Mouse (Mus musculus): ENCODE data around the gene Neu1.
"Not testable (repeated sequence)": the region's sequence is repeated elsewhere in the genome, so short reads cannot be mapped to it uniquely, and the experiment has no call there.

Gene Neu1

DNA sequence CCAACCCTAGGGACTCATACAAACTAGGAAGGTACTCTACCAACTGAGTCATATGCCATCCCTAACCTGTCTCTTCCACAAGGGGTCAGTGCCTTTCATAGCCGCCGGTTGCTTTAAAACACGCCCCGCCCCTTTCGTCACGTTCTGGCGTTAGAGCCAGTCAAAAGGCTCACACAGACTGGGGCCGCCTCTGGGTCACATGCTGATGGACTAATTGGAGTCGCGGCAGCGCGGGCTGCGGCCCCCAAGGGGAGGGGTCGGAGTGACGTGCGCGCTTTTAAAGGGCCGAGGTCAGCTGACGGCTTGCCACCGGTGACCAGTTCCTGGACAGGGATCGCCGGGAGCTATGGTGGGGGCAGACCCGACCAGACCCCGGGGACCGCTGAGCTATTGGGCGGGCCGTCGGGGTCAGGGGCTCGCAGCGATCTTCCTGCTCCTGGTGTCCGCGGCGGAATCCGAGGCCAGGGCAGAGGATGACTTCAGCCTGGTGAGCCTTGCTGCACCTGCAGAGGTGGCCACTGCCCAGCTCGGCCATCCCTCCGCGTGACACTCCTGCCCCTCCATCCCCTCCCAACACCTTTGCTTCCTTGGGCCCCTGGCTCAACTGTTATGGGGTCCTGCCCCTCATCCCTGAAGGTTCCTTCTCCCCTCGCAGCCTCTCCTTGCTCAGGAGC lies at the start of gene Neu1:
Gene Neu1, plus strand, starts transcription at position 193 of the 674 bp plus-strand sequence.
- DNase-seq (ENCODE audit: low read depth, low spot score) = peak; percentile 99

DNA sequence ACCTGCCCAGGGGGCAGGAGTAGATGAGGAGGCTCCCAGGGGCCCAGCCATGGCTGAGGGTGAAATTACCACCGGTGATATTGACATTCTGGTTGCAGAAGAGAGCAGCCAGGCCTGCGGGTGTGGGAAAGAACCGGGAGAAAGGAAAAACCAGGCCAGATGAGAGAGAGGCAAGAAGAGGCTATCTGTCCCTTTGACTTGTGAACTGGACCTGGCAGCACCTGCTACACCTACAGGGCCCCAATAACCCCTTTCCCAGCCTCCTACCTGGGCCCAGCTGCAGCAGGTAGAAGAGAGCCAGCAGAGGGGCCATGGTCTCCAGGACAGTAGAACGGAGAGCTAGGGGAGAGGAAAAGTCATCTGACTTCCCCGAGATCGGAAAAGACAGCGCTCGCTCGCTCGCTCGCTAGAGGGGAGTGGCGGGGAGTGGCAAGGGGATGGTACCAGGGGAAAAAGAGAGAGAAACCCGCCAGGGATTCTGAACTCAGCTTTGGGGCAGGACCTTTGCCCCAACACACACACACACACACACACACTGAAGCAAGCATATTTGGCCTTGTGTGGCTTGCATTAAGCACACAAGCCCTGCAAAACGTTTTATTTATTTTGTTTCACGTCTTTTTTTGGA lies 49.3 kb upstream of the Neu1 start, which contains the start of gene Gm20547:
Gene Gm20547, minus strand, starts transcription at position 360 of the 628 bp plus-strand sequence.
- DNase-seq (ENCODE audit: low read depth, low spot score) = peak; percentile 35

DNA sequence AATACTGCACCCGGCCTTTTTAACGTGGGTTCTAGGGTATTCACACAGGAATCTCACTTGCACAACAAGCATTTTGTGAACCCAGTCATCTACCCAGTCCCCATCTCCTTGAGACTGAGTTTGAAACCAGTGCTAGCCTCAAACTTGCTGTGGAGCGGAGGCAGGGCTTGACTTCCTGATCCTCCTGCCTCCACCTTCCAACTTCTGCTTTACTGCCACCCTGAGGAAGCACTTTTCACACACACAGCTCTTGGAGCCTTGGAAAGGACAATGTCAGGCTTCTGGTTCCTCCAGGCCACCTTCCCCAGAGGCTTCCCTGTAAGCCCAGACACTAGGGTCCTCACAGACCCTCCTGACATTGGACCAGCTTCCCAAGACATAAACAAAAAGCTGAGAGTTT lies 47.7 kb upstream of the Neu1 start:
- no peak for DNase-seq (ENCODE audit: low read depth, low spot score)

DNA sequence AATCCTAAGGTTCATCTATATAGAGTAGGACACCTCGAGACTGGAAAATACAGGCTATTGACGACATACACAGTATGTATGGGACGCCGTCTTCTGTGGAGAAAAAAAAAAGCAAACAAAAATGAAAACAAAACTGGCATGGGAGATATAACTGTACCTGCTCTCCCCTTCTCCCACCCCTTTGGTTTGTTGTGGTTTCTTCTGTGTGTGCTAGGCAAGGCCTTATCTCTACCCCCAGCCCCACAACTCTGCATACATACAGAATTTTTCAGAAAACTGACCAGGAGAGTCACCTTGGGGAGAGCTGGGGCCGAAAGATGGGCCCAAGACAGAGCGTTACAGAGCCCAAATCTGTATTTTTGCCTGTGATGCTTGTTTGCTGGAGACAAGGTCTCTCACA lies 46.3 kb upstream of the Neu1 start:
- no peak for DNase-seq (ENCODE audit: low read depth, low spot score)

DNA sequence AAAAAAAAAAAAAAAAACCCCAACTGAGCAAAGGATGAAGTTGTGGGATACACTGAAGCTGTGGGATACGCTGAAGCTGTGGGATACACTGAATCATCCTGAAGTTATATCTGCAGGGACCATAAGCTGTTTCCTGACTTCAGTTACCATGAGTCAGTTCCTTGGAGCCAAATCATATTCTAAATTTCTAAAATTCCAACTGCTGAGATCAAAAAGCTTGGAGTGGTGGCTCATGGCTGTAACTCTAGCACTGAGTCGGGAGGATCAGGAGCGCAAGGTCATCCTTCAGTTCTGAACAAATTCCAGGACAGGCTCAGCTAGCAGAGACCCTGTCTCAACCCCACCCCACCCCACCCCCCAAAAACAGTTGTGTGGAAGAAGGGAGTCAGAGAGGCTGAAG lies 45.4 kb upstream of the Neu1 start:
- DNase-seq (ENCODE audit: low read depth, low spot score) = no peak

DNA sequence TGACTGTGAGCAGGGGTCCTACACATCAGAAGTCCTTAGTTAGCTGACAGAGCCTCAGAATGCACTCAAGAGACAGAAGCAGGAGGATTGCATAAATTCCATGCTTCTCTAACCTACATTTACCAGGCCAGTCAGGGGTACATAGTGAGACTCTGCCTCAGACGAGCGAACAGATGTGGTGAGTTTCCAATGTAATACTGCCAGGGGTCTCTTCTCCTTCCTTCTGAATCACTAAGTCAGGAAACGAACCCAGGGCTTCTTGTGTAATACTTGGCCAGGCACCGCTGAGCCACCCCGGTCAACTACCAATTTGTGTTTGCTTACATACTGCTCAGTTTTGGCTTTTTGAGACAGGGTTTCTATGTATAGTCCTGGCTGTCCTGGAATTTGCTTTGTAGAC lies 43.1 kb upstream of the Neu1 start:
- DNase-seq (ENCODE audit: low read depth, low spot score) = no peak

DNA sequence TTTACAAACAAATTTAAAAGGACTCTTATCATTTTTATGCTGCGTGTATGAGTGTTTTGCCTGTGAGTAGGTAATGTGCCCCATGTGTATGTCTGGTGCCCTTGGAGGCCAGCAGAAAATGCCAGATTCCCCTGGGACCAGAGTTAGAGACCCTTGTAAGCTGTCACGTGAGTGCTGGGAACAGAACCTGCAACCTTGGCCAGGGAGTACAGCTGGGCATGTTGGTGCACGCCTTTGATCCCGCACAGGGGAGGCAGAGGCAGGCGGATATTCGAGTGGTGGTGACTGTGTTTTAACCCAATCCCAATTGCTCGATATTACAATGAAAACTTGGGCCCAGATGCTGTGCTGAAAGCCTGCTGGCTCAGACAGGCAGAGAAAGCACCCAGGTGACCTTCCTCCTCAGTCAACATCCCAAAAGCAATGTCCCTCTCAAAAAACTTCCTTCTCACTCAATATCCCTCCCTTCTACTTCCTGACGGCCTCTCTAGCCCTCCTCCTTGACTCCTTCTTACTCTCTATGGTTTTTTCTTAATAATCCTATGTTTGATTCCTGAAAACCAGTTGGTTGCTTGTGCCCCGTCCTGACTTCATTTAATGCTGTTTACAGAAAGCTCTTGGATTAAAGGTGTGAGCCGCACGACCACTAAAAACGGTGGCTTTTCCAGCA lies 40.8 kb upstream of the Neu1 start:
- peak; percentile 63 for DNase-seq (ENCODE audit: low read depth, low spot score)

DNA sequence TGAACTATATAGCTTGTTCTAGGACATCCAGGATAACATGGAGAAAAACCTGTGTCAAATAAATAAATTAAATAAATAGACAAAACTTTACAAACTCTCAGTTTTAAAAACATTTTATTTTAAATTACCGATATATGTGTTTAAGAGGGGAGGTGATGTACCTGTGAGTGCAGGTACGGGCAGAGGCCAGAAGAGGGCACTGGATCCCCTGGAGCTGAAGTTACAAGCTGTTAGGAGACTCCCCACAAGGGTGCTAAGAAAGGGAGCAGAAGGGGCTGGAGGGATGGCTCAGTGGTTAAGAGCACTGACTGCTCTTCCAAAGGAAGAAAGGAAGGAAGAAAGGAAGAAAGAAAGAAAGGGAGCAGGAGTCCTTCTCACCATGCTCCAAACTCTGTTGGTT lies 39.7 kb upstream of the Neu1 start:
- DNase-seq (ENCODE audit: low read depth, low spot score) = peak; percentile 84

DNA sequence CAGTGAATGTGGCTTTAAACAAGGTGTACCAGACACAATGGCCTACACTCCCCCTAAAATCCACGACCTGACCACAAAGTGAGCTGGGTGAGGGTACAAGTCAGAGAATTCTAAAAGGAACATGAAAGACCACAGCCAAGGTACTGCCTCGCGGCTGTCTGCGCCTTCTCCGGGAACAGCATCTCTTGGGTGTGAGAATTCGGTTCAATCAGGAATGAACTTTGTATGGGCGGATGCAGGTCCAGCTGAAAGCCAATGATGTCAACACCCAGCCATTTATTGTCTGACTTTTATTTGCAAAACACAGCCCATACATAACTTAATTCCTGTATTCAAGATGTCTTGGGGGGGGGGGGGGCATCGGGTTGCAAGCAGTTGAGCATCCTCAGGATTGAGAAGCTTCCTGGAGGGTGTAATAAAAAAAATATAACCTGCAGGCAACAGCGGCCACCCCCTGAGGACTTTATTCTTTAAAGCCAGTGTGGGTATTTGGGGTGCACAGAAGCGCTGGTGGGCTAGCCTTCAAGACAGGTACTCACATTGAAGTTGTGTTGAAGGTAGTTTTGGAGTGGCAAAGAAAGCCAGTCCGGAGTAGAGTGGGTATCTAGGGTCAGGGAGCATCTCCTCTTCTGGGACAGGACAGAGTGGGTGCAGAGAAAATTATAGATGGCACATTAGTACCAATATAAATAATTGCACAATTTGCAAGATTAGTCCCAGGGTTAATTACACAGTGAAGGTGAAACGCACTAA lies 37.8 kb upstream of the Neu1 start:
- no peak for DNase-seq (ENCODE audit: low read depth, low spot score)

DNA sequence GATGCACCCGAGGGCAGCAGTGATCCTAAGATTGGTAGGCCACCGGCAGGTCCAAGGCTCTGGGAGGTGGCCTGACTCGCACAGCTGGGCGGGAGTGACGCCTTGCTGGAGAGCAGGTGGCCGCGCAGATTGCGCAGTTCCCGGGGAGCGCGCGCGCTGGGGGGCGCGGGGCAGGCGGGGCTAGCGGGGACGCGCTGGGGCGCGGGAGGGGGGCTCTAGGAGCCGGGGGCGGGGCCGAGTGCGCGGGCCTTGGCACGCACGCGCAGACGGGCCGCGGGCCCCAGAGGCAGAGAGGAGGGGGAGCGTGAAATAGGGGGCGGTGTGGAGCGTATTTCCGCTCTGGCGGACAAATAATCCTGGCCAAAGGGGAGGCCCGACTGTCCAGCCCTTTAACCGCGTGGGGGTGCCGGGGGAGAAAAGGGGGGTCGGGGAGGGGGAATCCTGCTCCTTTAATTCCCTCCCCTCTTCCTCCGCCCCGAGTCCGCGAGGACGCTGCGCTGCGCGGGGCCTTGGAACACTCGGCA lies 36.9 kb upstream of the Neu1 start:
- peak; percentile 95 for DNase-seq (ENCODE audit: low read depth, low spot score)

DNA sequence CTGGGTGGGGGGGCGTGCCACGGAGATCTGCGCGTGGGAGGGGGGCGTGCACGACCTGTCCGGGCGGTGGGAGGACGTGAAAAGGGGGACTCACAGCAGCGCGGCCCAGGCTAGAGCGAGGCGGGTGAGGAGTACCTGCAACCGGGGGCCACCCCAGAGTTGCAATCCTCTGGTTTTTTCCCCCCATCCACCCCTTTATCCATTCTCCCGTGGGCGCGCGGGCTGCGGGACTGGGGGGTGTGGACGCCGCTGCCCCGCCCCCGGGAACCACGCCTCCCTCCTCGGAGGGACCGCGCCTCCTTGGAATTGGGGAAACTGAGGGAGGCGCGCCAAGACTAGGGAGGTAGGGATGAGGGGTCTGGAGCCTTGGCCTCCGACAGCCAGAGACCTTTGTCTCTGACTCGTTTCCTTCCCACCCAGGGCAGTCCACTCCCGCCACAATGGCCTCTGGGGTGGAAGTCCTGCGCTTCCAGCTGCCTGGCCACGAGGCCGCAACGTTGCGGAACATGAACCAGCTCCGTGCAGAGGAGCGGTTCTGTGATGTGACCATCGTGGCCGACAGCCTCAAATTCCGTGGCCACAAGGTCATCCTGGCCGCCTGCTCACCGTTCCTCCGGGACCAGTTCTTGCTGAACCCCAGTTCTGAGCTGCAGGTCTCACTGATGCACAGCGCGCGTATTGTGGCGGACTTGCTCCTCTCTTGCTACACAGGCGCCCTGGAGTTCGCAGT lies 36.1 kb upstream of the Neu1 start:
- no peak for DNase-seq (ENCODE audit: low read depth, low spot score)

DNA sequence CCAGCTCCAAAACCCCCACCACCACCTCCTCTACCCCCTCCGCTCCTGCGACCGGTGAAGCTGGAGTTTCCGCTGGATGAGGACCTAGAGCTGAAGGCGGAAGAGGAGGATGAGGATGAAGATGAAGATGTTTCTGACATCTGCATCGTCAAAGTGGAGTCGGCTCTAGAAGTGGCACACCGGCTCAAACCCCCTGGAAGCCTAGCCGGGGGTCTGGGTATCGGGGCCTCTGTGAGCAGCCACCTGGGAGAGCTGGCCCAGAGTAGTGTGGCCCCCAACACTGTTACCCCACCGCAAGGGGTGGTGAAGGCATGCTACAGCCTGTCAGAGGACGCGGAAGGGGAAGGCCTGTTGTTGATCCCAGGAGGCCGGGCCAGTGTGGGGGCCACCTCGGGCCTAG lies 35.3 kb upstream of the Neu1 start:
- no peak for DNase-seq (ENCODE audit: low read depth, low spot score)

DNA sequence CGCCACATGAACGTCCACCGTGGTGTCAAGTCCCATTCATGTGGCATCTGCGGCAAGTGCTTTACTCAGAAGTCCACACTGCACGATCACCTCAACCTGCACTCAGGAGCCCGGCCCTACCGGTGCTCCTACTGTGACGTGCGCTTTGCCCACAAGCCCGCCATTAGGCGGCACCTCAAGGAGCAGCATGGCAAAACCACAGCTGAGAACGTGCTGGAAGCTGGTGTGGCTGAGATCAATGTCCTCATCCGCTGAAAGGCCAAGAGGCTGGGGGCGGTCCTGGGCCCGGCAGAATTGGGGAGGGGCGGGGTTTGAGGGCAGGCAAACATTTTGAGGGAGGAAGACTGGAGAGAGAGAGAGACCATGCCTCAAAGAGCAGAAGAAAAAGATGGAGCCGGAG lies 34.7 kb upstream of the Neu1 start:
- DNase-seq (ENCODE audit: low read depth, low spot score) = peak; percentile 87

DNA sequence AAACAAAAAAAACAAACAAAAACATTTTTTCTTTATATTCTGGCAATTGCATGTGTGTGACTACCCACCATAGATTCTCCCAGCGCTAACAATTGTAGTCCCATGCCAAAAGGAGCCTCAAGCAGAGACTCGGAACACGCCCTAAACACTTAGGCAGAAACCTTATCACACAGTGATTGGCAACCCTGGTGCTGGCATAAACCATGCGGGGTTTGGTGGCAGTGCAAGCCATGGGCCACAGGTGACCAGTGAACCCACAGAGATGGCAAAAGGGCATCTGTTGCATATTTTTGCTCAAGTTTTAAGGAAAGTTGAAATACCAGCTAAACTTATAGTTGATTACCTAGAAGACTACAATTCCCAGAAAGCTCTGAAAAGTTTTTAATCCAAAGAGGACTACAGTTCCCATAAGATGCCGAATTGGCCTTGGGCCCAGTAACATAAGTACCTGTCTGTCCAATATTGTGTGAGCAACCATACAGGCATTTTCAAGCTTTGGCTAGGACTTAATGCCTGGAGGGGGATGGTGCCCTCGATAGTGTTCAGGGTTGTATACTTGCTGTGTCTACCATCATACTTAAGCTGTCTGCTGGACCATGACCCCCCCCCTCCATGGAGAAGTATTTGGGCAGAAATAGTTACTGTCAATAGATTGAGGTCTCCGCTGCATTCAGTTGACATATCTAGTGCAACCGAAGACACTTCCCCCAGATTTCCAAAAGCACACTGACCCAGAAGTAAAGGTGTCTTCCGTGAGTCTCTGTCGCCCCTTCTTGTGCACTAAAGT lies 33.5 kb upstream of the Neu1 start:
- DNase-seq (ENCODE audit: low read depth, low spot score) = no peak

DNA sequence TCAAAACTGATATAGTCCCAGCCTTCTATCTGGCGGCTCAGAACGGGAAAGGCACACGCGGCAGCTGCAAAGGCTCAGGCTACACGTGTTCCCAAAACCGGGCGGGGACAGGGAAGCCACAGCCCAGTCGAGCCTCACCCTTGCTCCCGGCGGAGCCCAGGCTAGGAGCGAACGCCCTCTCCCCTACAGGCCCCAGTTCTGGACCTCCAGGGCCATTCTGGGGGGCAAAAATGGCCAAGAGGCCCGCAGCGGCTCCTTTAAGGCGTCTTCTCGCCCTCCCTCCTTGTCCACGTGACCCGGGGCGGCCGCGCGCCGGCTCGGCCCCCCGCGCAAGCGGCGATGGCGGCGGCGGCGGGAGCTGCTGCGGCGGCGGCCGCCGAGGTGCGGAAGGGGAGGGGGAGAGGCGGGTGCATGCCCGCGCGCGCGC lies 32.9 kb upstream of the Neu1 start, which contains the start of the genes C2 and Ehmt2:
Gene C2, minus strand, starts transcription at position 106 of the 427 bp plus-strand sequence.
Gene Ehmt2, plus strand, starts transcription at position 310 of the 427 bp plus-strand sequence.
- DNase-seq (ENCODE audit: low read depth, low spot score) = peak; percentile 83

DNA sequence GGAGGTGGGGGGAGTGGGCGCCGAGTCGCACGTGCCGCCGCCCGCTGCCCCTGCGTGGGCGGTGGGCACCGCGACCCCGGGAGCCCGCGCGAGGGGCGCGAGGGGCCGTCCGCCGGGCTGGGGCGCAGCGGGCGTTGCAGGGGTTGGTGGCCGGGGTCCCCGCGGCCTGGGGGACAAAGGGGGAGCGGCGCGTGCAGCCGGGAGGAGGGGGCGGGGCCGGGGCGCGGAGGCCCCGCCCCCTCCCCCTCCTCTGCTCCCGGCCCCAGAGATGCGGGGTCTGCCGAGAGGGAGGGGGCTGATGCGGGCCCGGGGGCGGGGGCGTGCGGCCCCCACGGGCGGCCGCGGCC lies 32.4 kb upstream of the Neu1 start:
- DNase-seq (ENCODE audit: low read depth, low spot score) = no peak

DNA sequence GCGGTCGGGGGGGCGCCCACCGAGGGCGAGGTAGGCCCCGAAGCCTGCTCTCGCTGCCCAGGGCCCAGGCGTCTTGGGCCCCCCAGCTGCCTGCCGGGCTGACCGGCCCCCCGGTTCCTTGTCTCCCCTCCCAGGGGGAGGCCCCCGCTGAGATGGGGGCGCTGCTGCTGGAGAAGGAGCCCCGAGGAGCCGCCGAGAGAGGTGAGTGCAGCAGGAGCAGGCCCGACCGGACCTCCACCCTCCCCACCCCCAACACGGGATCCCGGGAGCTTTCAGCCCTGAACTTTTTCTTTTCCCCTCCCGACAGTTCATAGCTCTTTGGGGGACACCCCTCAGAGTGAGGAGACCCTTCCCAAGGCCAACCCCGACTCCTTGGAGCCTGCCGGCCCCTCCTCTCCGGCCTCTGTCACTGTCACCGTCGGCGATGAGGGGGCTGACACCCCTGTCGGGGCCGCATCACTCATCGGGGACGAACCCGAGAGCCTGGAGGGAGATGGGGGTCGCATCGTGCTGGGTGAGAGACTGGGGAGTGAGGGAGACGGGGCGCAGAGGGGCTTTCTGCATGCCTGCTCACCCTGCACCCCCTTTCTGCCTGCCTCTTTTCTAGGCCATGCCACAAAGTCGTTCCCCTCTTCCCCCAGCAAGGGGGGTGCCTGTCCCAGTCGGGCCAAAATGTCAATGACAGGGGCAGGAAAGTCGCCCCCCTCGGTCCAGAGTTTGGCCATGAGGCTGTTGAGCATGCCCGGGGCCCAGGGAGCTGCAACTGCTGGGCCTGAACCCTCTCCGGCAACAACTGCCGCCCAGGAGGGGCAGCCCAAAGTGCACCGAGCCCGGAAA lies 31.8 kb upstream of the Neu1 start:
- DNase-seq (ENCODE audit: low read depth, low spot score) = no peak

DNA sequence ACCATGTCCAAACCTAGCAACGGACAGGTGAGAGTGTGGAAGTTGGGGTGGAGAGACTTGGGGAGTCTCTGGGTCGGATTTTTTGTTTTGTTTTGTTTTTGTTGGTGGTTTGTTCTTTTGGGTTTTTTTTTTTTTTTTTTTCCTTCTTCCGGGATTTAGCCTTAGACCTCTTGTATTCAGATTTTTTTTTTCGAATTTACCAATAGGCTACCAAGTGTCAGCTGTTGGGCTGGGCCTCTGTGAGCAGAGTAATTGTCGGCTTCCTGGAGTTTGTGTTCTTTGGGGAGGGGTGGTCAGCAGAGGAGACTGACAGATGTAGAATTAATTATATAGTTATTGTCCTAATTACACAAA lies 31.2 kb upstream of the Neu1 start:
- no peak for DNase-seq (ENCODE audit: low read depth, low spot score)

DNA sequence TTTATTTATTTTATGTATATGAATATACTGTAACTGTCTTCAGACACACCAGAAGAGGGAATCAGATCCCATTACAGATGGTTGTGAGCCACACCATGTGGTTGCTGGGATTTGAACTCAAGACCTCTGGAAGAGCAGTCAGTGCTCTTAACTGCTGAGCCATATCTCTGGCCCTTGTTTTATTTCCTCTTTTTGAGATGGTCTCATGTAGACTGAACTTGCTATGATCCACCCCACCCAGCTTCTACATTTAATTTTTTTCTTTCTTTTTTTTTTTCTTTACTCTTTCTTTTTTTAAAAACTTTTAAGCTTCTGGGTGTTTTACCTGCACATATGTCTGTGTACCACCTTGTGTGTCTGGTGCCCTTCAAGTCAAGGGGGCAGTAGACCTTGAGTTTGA lies 30.2 kb upstream of the Neu1 start:
- DNase-seq (ENCODE audit: low read depth, low spot score) = not testable (repeated sequence)

DNA sequence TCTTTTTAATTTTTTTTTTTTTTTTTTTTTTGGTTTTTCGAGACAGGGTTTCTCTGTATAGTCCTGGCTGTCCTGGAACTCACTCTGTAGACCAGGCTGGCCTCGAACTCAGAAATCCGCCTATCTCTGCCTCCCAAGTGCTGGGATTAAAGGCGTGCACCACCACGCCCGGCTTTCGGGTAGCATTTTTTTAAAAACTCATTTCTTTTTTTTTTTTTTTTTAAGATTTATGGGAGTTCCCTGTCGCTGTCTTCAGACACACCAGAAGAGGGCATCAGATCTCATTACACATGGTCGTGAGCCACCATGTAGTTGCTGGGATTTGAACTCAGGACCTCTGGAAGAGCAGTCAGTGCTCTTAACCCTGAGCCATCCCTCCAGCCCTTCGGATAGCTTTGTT lies 29.1 kb upstream of the Neu1 start:
- not testable (repeated sequence) for DNase-seq (ENCODE audit: low read depth, low spot score)
